Mouse (Mus musculus): ENCODE measurements around the gene Mllt6. TPM values are rescaled to one million over a fixed set of nuclear protein-coding genes. Genes with fewer than 3 reads are reported as not detected.

The Mllt6 gene
- polyA plus RNA-seq, 1 experiment from 2014 or later, result 2.5 TPM

DNA sequence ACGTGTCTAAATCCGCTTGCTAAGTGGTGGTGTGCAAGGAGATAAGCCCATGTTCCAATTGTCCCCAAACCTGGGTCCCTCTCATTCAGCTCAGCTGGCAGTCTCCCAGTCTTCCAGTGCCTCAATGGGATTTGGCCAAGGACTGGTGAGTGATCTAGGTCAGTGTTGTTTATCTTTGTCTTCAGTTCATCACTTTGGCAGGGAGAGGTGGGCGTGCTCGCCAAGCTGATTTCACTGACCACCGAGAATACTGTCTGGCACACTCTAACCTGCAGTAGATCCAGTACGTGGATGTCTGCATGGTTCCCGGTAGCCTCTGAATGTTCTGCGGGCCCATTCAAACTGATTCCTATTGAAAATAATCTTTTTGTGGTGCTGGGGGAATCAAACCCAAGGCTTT lies 50.7 kb downstream of the Mllt6 start:
- Histone ChIP-seq H3K27ac (ENCODE audit: low read length) (no peak overlapping the region), H3K4me2 (ENCODE audit: low read depth, low read length) (no peak overlapping the region), H3K36me3 (ENCODE audit: control insufficient read depth, insufficient read depth, low read length) (peaks cover 7% of the 10 kb centered on the region), H3K4me1 (ENCODE audit: control insufficient read depth, insufficient read depth, low read length) (no peaks in the 10 kb centered on the region), H3K27me3 (ENCODE audit: control insufficient read depth, insufficient read depth, low read length) (no peaks in the 10 kb centered on the region), H3K4me3 (replicated peaks; ENCODE audit: low read length) (no peak overlapping the region), H3K9me3 (replicated peaks; ENCODE audit: control insufficient read depth, low read length) (no peaks in the 10 kb centered on the region), H3K9ac (ENCODE audit: low read length) (no peak overlapping the region)
- 80% methylated on average over 8 of the region's 8 CpGs for WGBS
- ATAC-seq (ENCODE audit: insufficient read depth, low FRiP score), result no peak

DNA sequence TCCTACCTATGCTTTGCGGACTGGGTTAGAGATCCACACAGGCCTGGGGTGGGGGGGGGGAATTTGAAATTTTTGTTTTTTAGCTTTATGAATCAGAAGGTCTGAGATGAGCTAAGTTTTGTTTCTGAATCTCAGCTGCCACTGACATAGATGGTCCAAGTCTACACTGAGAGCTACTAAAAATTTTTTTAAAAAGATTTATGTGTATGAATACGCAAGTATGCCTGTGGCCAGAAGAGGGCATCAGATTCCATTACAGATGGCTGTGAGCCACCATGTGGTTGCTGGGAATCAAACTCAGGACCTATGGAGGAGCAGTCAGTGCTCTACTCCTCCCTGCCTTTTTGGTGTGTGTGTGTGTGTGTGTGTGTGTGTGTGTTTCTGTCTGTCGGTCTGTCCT lies 51.1 kb downstream of the Mllt6 start:
- no peak overlapping the region for H3K27ac ChIP-seq (ENCODE audit: low read length)
- 95% methylated on average over 3 of the region's 3 CpGs for WGBS
- no peak overlapping the region for H3K9ac ChIP-seq (ENCODE audit: low read length)
- no peak overlapping the region for H3K4me3 ChIP-seq (replicated peaks; ENCODE audit: low read length)
- ATAC-seq (ENCODE audit: insufficient read depth, low FRiP score), result no peak
- peaks cover 7% of the 10 kb centered on the region for H3K36me3 ChIP-seq (ENCODE audit: control insufficient read depth, insufficient read depth, low read length)
- H3K4me1 ChIP-seq (ENCODE audit: control insufficient read depth, insufficient read depth, low read length), result no peaks in the 10 kb centered on the region
- no peak overlapping the region for H3K4me2 ChIP-seq (ENCODE audit: low read depth, low read length)
- H3K9me3 ChIP-seq (replicated peaks; ENCODE audit: control insufficient read depth, low read length), result no peaks in the 10 kb centered on the region
- no peaks in the 10 kb centered on the region for H3K27me3 ChIP-seq (ENCODE audit: control insufficient read depth, insufficient read depth, low read length)

GRCm38 (mm10) chr11:97714784-97715760 lies 51.9 kb downstream of the Mllt6 start:
- 87% methylated on average over 14 of the region's 14 CpGs for WGBS
- Histone ChIP-seq H3K27me3 (ENCODE audit: control insufficient read depth, insufficient read depth, low read length) (no peaks in the 10 kb centered on the region), H3K4me1 (ENCODE audit: control insufficient read depth, insufficient read depth, low read length) (no peaks in the 10 kb centered on the region), H3K27ac (ENCODE audit: low read length) (no peak overlapping the region), H3K4me2 (ENCODE audit: low read depth, low read length) (no peak overlapping the region), H3K9ac (ENCODE audit: low read length) (no peak overlapping the region), H3K4me3 (replicated peaks; ENCODE audit: low read length) (no peak overlapping the region), H3K36me3 (ENCODE audit: control insufficient read depth, insufficient read depth, low read length) (peaks cover 12% of the 10 kb centered on the region), H3K9me3 (replicated peaks; ENCODE audit: control insufficient read depth, low read length) (no peaks in the 10 kb centered on the region)
- no peak for ATAC-seq (ENCODE audit: insufficient read depth, low FRiP score)

DNA sequence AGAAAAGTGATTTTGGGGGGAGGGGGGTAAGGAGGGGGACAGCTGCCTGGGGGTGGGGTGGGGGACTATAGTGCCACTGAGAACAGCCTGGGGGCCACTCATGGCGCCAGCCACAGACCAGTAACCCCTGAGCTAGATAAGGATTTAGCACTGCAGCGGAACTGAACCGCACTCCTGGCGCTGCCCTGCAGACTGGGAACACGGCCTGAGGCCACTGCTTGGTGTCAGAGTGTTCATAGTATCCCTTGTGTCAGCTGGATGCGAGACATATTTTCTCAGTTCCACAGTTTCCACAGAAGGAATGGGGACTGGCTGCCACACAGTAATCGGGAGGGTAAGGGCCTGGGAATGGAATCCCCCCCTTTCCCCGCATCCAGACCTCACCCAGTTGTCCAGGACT lies 52.8 kb downstream of the Mllt6 start:
- no peak overlapping the region for H3K4me2 ChIP-seq (ENCODE audit: low read depth, low read length)
- no peak overlapping the region for H3K27ac ChIP-seq (ENCODE audit: low read length)
- no peak overlapping the region for H3K9ac ChIP-seq (ENCODE audit: low read length)
- 85% methylated on average over 8 of the region's 8 CpGs for WGBS
- no peak for ATAC-seq (ENCODE audit: insufficient read depth, low FRiP score)
- H3K4me3 ChIP-seq (replicated peaks; ENCODE audit: low read length), result no peak overlapping the region
- no peaks in the 10 kb centered on the region for H3K27me3 ChIP-seq (ENCODE audit: control insufficient read depth, insufficient read depth, low read length)
- no peaks in the 10 kb centered on the region for H3K4me1 ChIP-seq (ENCODE audit: control insufficient read depth, insufficient read depth, low read length)
- H3K36me3 ChIP-seq (ENCODE audit: control insufficient read depth, insufficient read depth, low read length), result peaks cover 15% of the 10 kb centered on the region
- 0 out of 2 replicates have a peak, but pooled peaks cover under 1% of the 10 kb centered on the region for H3K9me3 ChIP-seq (replicated peaks; ENCODE audit: control insufficient read depth, low read length)

GRCm38 (mm10) chr11:97717369-97718280 lies 54.4 kb downstream of the Mllt6 start:
- Histone ChIP-seq H3K4me1 (ENCODE audit: control insufficient read depth, insufficient read depth, low read length) (no peaks in the 10 kb centered on the region), H3K27ac (ENCODE audit: low read length) (no peak overlapping the region), H3K27me3 (ENCODE audit: control insufficient read depth, insufficient read depth, low read length) (no peaks in the 10 kb centered on the region), H3K36me3 (ENCODE audit: control insufficient read depth, insufficient read depth, low read length) (peaks cover 28% of the 10 kb centered on the region), H3K4me2 (ENCODE audit: low read depth, low read length) (no peak overlapping the region), H3K9ac (ENCODE audit: low read length) (no peak overlapping the region), H3K4me3 (replicated peaks; ENCODE audit: low read length) (no peak overlapping the region), H3K9me3 (replicated peaks; ENCODE audit: control insufficient read depth, low read length) (peaks cover 8% of the 10 kb centered on the region; the same call in 1 of the 2 replicates)
- 81% methylated on average over 26 of the region's 26 CpGs for WGBS
- ATAC-seq (ENCODE audit: insufficient read depth, low FRiP score), result no peak

GRCm38 (mm10) chr11:97718281-97718860 lies 55.2 kb downstream of the Mllt6 start:
- Histone ChIP-seq H3K4me1 (ENCODE audit: control insufficient read depth, insufficient read depth, low read length) (no peaks in the 10 kb centered on the region), H3K27me3 (ENCODE audit: control insufficient read depth, insufficient read depth, low read length) (no peaks in the 10 kb centered on the region), H3K9ac (ENCODE audit: low read length) (no peak overlapping the region), H3K36me3 (ENCODE audit: control insufficient read depth, insufficient read depth, low read length) (peaks cover 26% of the 10 kb centered on the region), H3K27ac (ENCODE audit: low read length) (no peak overlapping the region), H3K9me3 (replicated peaks; ENCODE audit: control insufficient read depth, low read length) (peaks cover 8% of the 10 kb centered on the region; the same call in 1 of the 2 replicates), H3K4me2 (ENCODE audit: low read depth, low read length) (no peak overlapping the region), H3K4me3 (replicated peaks; ENCODE audit: low read length) (no peak overlapping the region)
- WGBS, result 77% methylated on average over 15 of the region's 15 CpGs
- ATAC-seq (ENCODE audit: insufficient read depth, low FRiP score), result no peak

- WGBS, result 83% methylated on average over 4 of the region's 4 CpGs
- Histone ChIP-seq H3K4me2 (ENCODE audit: low read depth, low read length) (no peak overlapping the region), H3K27me3 (ENCODE audit: control insufficient read depth, insufficient read depth, low read length) (no peaks in the 10 kb centered on the region), H3K27ac (ENCODE audit: low read length) (no peak overlapping the region), H3K4me3 (replicated peaks; ENCODE audit: low read length) (no peak overlapping the region), H3K9ac (ENCODE audit: low read length) (no peak overlapping the region), H3K36me3 (ENCODE audit: control insufficient read depth, insufficient read depth, low read length) (peaks cover 22% of the 10 kb centered on the region), H3K4me1 (ENCODE audit: control insufficient read depth, insufficient read depth, low read length) (no peaks in the 10 kb centered on the region), H3K9me3 (replicated peaks; ENCODE audit: control insufficient read depth, low read length) (peaks cover 8% of the 10 kb centered on the region; the same call in 1 of the 2 replicates)
- no peak for ATAC-seq (ENCODE audit: insufficient read depth, low FRiP score)
These were observed 55.8 kb downstream of the Mllt6 start for GRCm38 (mm10) chr11:97719041-97719440.

DNA sequence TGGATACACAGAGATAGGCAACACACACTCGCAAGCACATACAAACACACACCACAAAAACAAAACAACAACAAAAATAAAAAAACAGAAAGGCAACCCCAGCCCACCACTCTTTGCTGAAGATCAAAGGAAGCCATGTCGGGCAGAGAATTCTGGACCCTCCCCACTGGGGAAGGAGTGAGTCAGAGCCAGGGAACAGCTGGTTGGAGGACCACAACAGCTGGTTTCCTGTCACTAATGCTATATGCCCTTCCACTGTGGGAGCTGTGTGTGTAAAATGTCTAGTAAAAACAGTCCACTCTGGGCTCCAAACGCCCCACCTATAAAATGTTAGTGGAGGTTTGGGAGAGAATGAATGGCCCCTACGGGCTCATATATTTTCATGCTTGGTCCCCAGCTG lies 58.1 kb downstream of the Mllt6 start:
- H3K9me3 ChIP-seq (replicated peaks; ENCODE audit: control insufficient read depth, low read length), result peaks cover 8% of the 10 kb centered on the region; the same call in 1 of the 2 replicates
- no peak for ATAC-seq (ENCODE audit: insufficient read depth, low FRiP score)
- no peak overlapping the region for H3K9ac ChIP-seq (ENCODE audit: low read length)
- H3K36me3 ChIP-seq (ENCODE audit: control insufficient read depth, insufficient read depth, low read length), result peaks cover 30% of the 10 kb centered on the region
- 92% methylated on average over 4 of the region's 4 CpGs for WGBS
- H3K4me3 ChIP-seq (replicated peaks; ENCODE audit: low read length), result no peak overlapping the region
- H3K27me3 ChIP-seq (ENCODE audit: control insufficient read depth, insufficient read depth, low read length), result no peaks in the 10 kb centered on the region
- no peaks in the 10 kb centered on the region for H3K4me1 ChIP-seq (ENCODE audit: control insufficient read depth, insufficient read depth, low read length)
- no peak overlapping the region for H3K27ac ChIP-seq (ENCODE audit: low read length)
- H3K4me2 ChIP-seq (ENCODE audit: low read depth, low read length), result no peak overlapping the region
